Comparison of ENCODE assay signal across 8 mouse cellular contexts in the genomic region with DNA sequence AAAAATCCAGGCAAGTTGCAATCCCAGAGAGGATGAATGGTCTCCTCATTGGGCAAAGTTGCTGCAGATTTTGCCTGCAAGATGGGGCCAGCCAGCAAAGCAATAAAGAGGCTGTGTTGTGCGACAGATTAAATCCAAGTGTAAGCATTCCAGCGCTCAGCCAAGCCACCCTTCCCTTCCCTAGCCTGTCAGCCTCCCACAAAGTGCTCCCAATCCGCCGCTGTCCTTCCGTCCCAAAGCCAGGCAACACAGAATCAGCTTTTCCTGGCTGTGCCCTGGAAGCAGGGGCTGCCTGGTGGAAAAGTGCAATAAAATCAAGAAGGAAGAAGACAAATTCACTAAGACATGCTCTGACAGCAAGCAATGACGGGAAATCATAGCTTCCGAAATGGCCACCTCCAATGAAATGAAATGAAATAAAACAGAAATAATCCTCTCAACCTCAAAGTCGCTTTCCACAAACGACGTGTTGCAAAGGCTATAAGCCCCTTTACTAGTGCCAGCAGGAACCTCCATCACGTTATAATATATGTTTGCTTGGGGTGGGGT.
DNase-seq lines count a peak whose midpoint lies in the region; ATAC-seq and TF ChIP-seq lines count a peak whose summit lies in the region.

No protein-coding gene starts in this region.

- ATAC-seq in forebrain, embryonic 16.5 days: no peak
- no peak for ATAC-seq in kidney, embryonic 16.5 days (ENCODE audit: low FRiP score, low TSS enrichment)
- no peak for ATAC-seq in midbrain, postnatal 0 days (ENCODE audit: low FRiP score)

- H3K9ac ChIP-seq in forebrain, embryonic 16.5 days (replicated peaks; ENCODE audit: low read depth, low read length): peak overlapping the region; percentile 62
- H3K9ac ChIP-seq in kidney, embryonic 16.5 days (replicated peaks; ENCODE audit: low read length): peak overlapping the region; percentile 62
- H3K9ac ChIP-seq in midbrain, postnatal 0 days (replicated peaks; ENCODE audit: low read length, poor library complexity, severe bottlenecking): peak overlapping the region; percentile 55

- no peaks in the 10 kb centered on the region for H3K36me3 ChIP-seq in forebrain, embryonic 16.5 days (ENCODE audit: control insufficient read depth, insufficient read depth)
- H3K36me3 ChIP-seq in kidney, embryonic 16.5 days (ENCODE audit: insufficient read depth, low read length): no peaks in the 10 kb centered on the region
- H3K36me3 ChIP-seq in midbrain, postnatal 0 days (ENCODE audit: insufficient read depth, low read length): no peaks in the 10 kb centered on the region

- intact Hi-C loops in left cerebral cortex, adult 2 months (cut with DNase I): no loop called here

- no peak for DNase-seq in left cerebral cortex, adult 2 months (ENCODE audit: extremely low spot score in 1 of 2, low spot score in 2 of 2)
- DNase-seq in left cerebral cortex, adult 9 months (ENCODE audit: low spot score in 2 of 2): no peak
- no peak for DNase-seq in midbrain, postnatal 0 days (ENCODE audit: low spot score)
- DNase-seq in adrenal gland, postnatal 4 days (ENCODE audit: low spot score in 2 of 2): no peak
- DNase-seq in cerebellum, postnatal 4 days (ENCODE audit: low spot score in 2 of 2): no peak
- no peak for DNase-seq in thymus, postnatal 4 days

- no peak for TF ChIP-seq CTCF in left cerebral cortex, adult 2 months (IDR thresholded peaks at IDR 0.05)
- no peak for TF ChIP-seq CTCF in midbrain, postnatal 0 days (IDR thresholded peaks at IDR 0.05)

- WGBS in forebrain, embryonic 16.5 days: 18% methylated on average over 11 of the region's 11 CpGs
- 7% methylated on average over 11 of the region's 11 CpGs for WGBS in kidney, embryonic 16.5 days
- 8% methylated on average over 11 of the region's 11 CpGs for WGBS in midbrain, postnatal 0 days

- H3K9me3 ChIP-seq in forebrain, embryonic 16.5 days (ENCODE audit: control insufficient read depth, low read length): no peaks in the 10 kb centered on the region
- H3K9me3 ChIP-seq in kidney, embryonic 16.5 days (ENCODE audit: low read length): no peaks in the 10 kb centered on the region
- no peaks in the 10 kb centered on the region for H3K9me3 ChIP-seq in midbrain, postnatal 0 days (ENCODE audit: low read length)

- peaks cover 25% of the 10 kb centered on the region for H3K4me1 ChIP-seq in forebrain, embryonic 16.5 days (replicated peaks; ENCODE audit: control insufficient read depth, insufficient read depth, low read length)
- H3K4me1 ChIP-seq in kidney, embryonic 16.5 days (ENCODE audit: insufficient read depth, low read length): peaks cover 23% of the 10 kb centered on the region
- peaks cover 5% of the 10 kb centered on the region; the same call in 1 of the 2 replicates for H3K4me1 ChIP-seq in midbrain, postnatal 0 days (ENCODE audit: insufficient read depth, low read length)

- peak overlapping the region; percentile 80 for H3K27ac ChIP-seq in left cerebral cortex, adult 2 months
- no peak overlapping the region for H3K27ac ChIP-seq in forebrain, embryonic 16.5 days (ENCODE audit: low read length)
- H3K27ac ChIP-seq in kidney, embryonic 16.5 days (ENCODE audit: low read length): no peak overlapping the region
- no peak overlapping the region for H3K27ac ChIP-seq in midbrain, postnatal 0 days (ENCODE audit: low read depth, low read length)

- peak overlapping the region; percentile 92 for H3K4me2 ChIP-seq in forebrain, embryonic 16.5 days (ENCODE audit: low read length)
- H3K4me2 ChIP-seq in kidney, embryonic 16.5 days (replicated peaks; ENCODE audit: low read depth, low read length): peak overlapping the region; percentile 76
- H3K4me2 ChIP-seq in midbrain, postnatal 0 days (ENCODE audit: low read depth, low read length, poor library complexity, severe bottlenecking): peak overlapping the region; percentile 99

- peak overlapping the region; percentile 57 for H3K4me3 ChIP-seq in left cerebral cortex, adult 2 months
- peak overlapping the region; percentile 47 for H3K4me3 ChIP-seq in forebrain, embryonic 16.5 days (replicated peaks; ENCODE audit: low read length)
- peak overlapping the region; percentile 45 for H3K4me3 ChIP-seq in kidney, embryonic 16.5 days (ENCODE audit: low read length)
- peak overlapping the region; percentile 52 for H3K4me3 ChIP-seq in midbrain, postnatal 0 days (ENCODE audit: low read depth, low read length)

- H3K27me3 ChIP-seq in forebrain, embryonic 16.5 days (replicated peaks; ENCODE audit: control insufficient read depth, insufficient read depth, low read length): no peaks in the 10 kb centered on the region
- peaks cover 9% of the 10 kb centered on the region for H3K27me3 ChIP-seq in kidney, embryonic 16.5 days (ENCODE audit: insufficient read depth, low read length)
- H3K27me3 ChIP-seq in midbrain, postnatal 0 days (ENCODE audit: insufficient read depth, low read length): no peaks in the 10 kb centered on the region
